Mouse (Mus musculus) gastrocnemius, postnatal 25 days (tissue): ENCODE measurements around the gene 1700056E22Rik. TPM values are rescaled to one million over a fixed set of nuclear protein-coding genes. Genes with fewer than 3 reads are reported as not detected.

Experiments
- DNase-seq: peaks from one replicate; pipeline ENCODE4 v3.0.0; 2022
- total RNA-seq, 2 experiments: library from RNA; stranded (reverse); gene quantifications; 1 replicate in 1 of 2; 2 replicates in 1 of 2; pipeline ENCODE4 v1.2.3; 2021

Gene 1700056E22Rik
- total RNA-seq, 2 experiments from 2014 or later: 0.96 to 1.3 TPM

- DNase-seq: no peak
These were observed 14.4 kb downstream of the 1700056E22Rik start for GRCm38 (mm10) chr1:184019722-184020107.

DNA sequence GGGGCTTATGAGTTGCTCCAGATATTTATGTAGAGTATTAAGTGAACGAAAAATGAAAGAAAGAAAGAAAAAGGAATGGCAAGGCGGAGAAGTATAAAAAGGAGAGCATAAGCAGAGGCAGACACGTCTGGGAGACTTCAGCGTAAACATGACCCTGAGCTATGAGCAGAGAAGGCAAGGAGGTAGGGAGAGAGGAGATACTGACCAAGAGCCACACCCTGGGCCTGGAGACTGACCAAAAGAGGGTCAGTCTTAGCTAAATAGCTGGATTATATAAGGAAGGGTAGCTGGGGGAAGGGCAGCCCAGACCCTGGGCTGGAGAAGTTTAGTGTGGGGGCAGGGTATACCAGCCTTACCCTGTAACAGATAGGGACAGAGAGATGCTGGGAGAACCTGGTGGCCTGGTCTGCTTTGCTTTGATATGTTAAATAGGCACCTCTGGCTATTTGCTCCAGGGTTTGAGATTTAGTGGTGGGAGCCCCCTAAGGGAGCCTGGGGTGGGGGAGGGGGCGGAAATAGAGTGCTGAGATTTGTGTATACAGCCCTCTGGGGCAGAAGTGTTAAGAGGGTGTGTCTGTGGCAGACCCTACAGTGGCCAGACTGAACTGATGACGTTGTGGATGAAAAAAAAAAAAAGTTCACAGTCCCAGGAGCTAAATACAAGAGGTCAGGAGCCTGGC lies 14.9 kb downstream of the 1700056E22Rik start:
- DNase-seq: no peak

DNA sequence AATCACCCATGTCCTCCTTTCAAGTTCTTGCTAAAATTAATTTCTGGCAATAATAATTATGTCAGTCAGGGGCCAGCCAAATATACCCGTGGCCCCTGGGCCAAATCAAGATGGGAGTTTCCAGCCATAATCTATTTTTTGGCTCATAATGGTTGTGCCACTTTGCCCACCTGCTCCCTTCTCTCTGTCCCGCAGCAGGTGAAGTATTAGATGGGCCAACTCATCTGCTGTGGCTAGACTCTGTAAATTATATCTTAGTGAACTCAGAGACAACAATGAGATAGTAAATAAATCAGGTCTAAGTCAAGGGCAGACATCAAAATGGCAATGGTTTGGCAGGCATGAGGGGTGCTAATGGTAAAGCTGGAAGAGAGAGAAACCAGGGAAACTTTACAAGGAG lies 16.5 kb downstream of the 1700056E22Rik start:
- DNase-seq: no peak

GRCm38 (mm10) chr1:184015995-184016730 lies 17.9 kb downstream of the 1700056E22Rik start:
- DNase-seq: no peak

- DNase-seq: no peak
These were observed 20.0 kb downstream of the 1700056E22Rik start for GRCm38 (mm10) chr1:184014091-184014490.

GRCm38 (mm10) chr1:184013106-184013505 lies 21.0 kb downstream of the 1700056E22Rik start, which contains the start of gene Dusp10:
Dusp10 (plus strand) TSS chr1:184013302.
- no peak for DNase-seq

GRCm38 (mm10) chr1:184011311-184011710 lies 22.8 kb downstream of the 1700056E22Rik start:
- DNase-seq: no peak

DNA sequence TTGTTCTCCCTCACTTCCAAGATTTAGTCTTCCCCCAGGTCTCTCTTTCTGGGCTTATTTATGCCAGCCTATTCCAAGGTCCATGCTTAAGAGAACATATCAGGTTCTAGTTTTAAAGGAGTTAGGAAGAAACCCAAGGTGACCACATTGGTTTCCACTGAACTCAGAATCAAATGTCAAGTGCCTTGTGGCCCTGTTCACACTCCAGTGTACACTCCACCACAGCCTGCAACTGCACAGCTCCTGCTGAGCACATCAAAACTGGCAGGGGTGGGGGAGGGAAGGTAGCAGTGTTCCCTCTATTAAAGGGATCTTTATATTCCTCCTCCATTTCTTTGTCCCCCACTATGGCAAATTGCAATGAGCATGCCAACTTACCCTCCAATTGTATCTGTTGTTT lies 28.0 kb downstream of the 1700056E22Rik start:
- no peak for DNase-seq

DNA sequence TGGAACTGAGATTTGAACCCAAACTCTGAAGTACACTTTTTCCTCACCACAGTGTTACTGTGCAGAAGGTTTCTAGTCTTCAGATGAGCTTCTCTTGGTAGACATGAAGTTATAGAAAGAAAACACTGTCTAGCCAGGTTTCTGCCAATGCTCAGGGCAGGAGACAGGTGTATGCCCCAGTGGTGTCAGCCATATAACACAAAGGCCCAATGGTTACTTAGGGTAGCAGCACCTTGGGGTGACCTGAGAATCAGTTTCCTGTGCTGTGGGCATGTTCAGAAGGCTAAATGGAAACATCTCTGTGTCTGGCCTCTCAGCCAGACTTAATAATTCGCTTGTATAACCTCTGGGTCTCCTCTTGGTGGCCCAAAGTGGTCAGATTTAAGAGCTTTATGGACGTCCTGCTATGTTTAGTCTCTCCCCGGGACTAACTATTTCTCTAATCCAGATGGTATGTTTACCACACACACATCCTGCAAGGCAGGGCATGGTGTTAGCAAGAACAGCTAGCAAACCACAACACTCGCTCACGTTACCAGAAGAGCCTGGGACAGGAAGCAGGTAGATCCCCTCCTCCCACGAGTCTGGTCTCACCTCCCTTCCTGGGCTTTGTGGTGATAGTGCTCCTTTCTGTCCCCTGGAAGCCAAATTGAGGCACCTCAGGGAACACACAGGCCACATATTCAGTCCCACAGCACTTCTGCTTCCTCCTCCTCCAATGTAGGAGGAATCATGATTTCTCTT lies 28.6 kb downstream of the 1700056E22Rik start:
- no peak for DNase-seq

GRCm38 (mm10) chr1:184004311-184004710 lies 29.8 kb downstream of the 1700056E22Rik start:
- no peak for DNase-seq

GRCm38 (mm10) chr1:184002470-184002869 lies 31.6 kb downstream of the 1700056E22Rik start:
- DNase-seq: no peak

- no peak for DNase-seq
These were observed 36.9 kb downstream of the 1700056E22Rik start for GRCm38 (mm10) chr1:183997207-183997606.

DNA sequence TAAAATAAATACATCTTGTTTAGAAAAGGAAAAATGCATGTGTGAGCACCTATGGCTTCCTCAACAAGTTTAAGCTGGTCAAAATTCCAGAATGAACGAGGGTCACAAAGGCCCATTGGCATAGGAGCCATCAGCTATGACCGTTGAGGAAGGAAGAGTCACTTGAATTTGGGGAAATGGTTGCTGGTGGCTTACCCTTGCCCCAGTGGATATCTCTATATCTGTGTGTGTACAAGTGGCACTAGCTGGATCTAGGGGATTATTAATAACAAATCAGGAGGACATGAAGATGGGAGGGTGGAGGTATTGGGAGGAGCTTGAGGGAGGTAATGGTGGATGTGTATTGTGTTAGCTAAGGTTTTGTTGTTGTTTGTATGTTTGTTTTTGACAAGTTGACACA lies 42.2 kb downstream of the 1700056E22Rik start:
- DNase-seq: no peak

DNA sequence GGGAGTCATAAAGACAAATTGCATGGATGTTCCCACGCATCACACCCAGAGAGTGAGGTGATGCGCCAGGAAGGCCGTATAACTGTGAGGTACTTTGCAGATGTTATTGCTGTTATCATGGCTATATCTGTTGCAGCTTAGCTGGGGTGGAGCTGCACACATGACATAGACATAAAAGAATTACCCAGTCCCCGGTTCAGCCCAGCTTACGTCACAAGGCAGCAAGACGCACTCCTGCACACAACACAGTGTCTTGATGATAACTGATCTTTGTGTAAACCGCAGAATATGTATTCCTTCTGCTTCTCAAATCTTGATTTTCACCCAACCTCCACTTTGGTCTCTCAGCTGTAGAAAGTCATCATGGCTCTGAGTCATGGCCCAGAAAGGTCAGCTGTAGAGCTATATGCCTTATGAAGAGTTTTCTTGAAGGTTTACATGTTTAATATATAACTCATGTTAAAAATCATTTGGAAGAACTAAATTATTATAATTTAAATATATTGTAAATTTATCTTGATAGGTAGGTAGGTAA lies 46.3 kb downstream of the 1700056E22Rik start:
- DNase-seq: no peak

Other genes starting within 250 kb of the 1700056E22Rik start
- 10 to 100 TPM; 20.2 to 32.6 TPM for gene Dusp10, start 21.0 kb downstream of the 1700056E22Rik start, total RNA-seq